Mouse (Mus musculus) forebrain, embryonic 16.5 days (tissue): ENCODE measurements at regions not wholly inside any gene's neighbourhood (a gene's known extent, or its start where the extent isn't known, plus 50 kb on each side); places are given as distances from the start of the nearest gene placed in this dataset.

Source experiments
- ATAC-seq: fragments of 200-750 bp; cut with Nextera tagmentation; 2 replicates; pipeline ENCODE4 v1.8.0; 2017; ENCODE audit warnings: mild to moderate bottlenecking, moderate library complexity
- H3K27ac ChIP-seq: fragments of 300-500 bp; sonication (generic); 2 replicates; pipeline ENCODE4 v1.5.1; 2014; ENCODE audit warnings: low read length, control low read depth
- H3K27me3 ChIP-seq: fragments of 300-500 bp; sonication (generic); replicated peaks from 2 replicates; pipeline ENCODE4 v1.6.1; 2014; ENCODE audit warnings: low read length; ENCODE audit not compliant: control insufficient read depth, insufficient read depth
- H3K36me3 ChIP-seq: fragments of 300-500 bp; sonication (generic); 2 replicates; pipeline ENCODE4 v1.6.1; 2014; ENCODE audit not compliant: control insufficient read depth, insufficient read depth
- H3K4me1 ChIP-seq: fragments of 300-500 bp; sonication (generic); replicated peaks from 2 replicates; pipeline ENCODE4 v1.6.1; 2014; ENCODE audit warnings: low read length; ENCODE audit not compliant: control insufficient read depth, insufficient read depth
- H3K4me2 ChIP-seq: fragments of 300-500 bp; sonication (generic); 2 replicates; pipeline ENCODE4 v1.6.1; 2014; ENCODE audit warnings: mild to moderate bottlenecking, low read length, control low read depth
- H3K4me3 ChIP-seq: fragments of 300-500 bp; sonication (generic); replicated peaks from 2 replicates; pipeline ENCODE4 v1.5.1; 2014; ENCODE audit warnings: mild to moderate bottlenecking, low read length, control low read depth
- H3K9ac ChIP-seq: fragments of 300-500 bp; sonication (generic); replicated peaks from 2 replicates; pipeline ENCODE4 v1.6.1; 2014; ENCODE audit warnings: low read depth, low read length, control low read depth
- H3K9me3 ChIP-seq: fragments of 300-500 bp; sonication (generic); 2 replicates; pipeline ENCODE4 v1.6.1; 2016; ENCODE audit warnings: low read length; ENCODE audit not compliant: control insufficient read depth
- WGBS: fragments of 180-500 bp; shearing (Covaris S2); extraction: QIAGEN DNeasy Blood & Tissue Kit; methylation state at CpG from one replicate; pipeline ENCODE4 v1.1.7; 2014; 5-methylcytosine and 5-hydroxymethylcytosine counted together

DNA sequence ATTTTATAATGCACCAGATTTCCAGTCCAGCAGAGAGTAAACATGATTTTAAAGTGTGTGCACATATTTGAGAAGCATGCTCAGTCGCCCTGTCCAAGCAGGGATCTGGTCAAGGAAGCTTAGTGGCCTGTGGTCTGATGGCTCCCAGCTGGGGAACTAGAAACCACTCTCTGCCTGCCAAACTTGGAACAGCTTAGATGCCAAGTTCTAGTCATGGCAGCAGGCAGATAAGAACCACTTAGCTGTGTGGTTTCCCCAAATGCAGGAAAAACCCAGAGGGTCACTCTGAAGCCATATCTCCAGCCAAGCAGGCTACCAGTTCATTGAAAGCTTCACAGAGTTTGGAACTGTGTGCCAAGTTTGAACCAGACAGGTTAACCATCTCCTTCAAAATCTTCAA, 86.1 kb downstream of the Fam114a2 start:
- Histone ChIP-seq H3K27me3 (no peaks in the 10 kb centered on the region), H3K9ac (no peak overlapping the region), H3K27ac (no peak overlapping the region), H3K4me3 (no peak overlapping the region), H3K9me3 (no peaks in the 10 kb centered on the region), H3K36me3 (no peaks in the 10 kb centered on the region), H3K4me1 (no peaks in the 10 kb centered on the region), H3K4me2 (no peak overlapping the region)
- no peak for ATAC-seq
- WGBS: 75% methylated on average over 1 of the region's 1 CpGs

GRCm38 (mm10) chr11:57431886-57432285, 86.5 kb downstream of the Fam114a2 start:
- Histone ChIP-seq H3K4me3 (no peak overlapping the region), H3K27ac (no peak overlapping the region), H3K27me3 (no peaks in the 10 kb centered on the region), H3K9me3 (no peaks in the 10 kb centered on the region), H3K4me2 (no peak overlapping the region), H3K9ac (no peak overlapping the region), H3K4me1 (no peaks in the 10 kb centered on the region), H3K36me3 (no peaks in the 10 kb centered on the region)
- ATAC-seq: no peak

GRCm38 (mm10) chr11:57426046-57426805, 92.2 kb downstream of the Fam114a2 start:
- Histone ChIP-seq H3K36me3 (no peaks in the 10 kb centered on the region), H3K4me2 (no peak overlapping the region), H3K4me3 (no peak overlapping the region), H3K27ac (no peak overlapping the region), H3K4me1 (peaks cover 3% of the 10 kb centered on the region), H3K9ac (no peak overlapping the region), H3K27me3 (no peaks in the 10 kb centered on the region), H3K9me3 (no peaks in the 10 kb centered on the region)
- no peak for ATAC-seq
- 71% methylated on average over 12 of the region's 12 CpGs for WGBS

- Histone ChIP-seq H3K27me3 (no peaks in the 10 kb centered on the region), H3K9me3 (no peaks in the 10 kb centered on the region), H3K4me3 (no peak overlapping the region), H3K4me1 (peaks cover 8% of the 10 kb centered on the region), H3K9ac (no peak overlapping the region), H3K36me3 (no peaks in the 10 kb centered on the region), H3K4me2 (no peak overlapping the region), H3K27ac (no peak overlapping the region)
- no peak for ATAC-seq
- WGBS: 31% methylated on average over 6 of the region's 6 CpGs
Measured at GRCm38 (mm10) chr11:57419416-57419815, 99.0 kb downstream of the Fam114a2 start.

DNA sequence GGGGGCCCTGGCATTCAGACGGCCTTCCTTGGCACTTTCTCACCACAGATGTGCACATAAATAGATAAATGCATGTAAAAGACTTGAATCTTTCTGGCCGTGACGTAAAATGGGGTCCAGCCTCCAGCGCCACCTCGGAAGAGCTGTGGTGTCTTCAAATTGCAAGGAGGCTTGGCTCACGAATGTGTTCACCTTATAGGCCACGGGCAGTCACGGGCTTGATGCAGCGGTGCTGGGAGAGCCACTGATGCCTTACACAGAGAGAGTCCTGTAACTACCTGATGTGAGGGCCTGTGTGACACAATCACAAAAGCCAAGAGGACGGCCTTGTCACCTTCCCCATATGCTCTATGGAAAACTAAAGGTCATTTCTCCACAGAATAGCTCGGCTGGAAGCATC, 102.4 kb downstream of the Fam114a2 start:
- no peaks in the 10 kb centered on the region for H3K9me3 ChIP-seq
- H3K4me2 ChIP-seq: no peak overlapping the region
- WGBS: 85% methylated on average over 11 of the region's 11 CpGs
- no peak overlapping the region for H3K9ac ChIP-seq
- ATAC-seq: no peak
- H3K36me3 ChIP-seq: no peaks in the 10 kb centered on the region
- H3K27ac ChIP-seq: no peak overlapping the region
- no peak overlapping the region for H3K4me3 ChIP-seq
- H3K27me3 ChIP-seq: no peaks in the 10 kb centered on the region
- peaks cover 3% of the 10 kb centered on the region for H3K4me1 ChIP-seq

GRCm38 (mm10) chr11:57415167-57415566, 103.2 kb downstream of the Fam114a2 start:
- Histone ChIP-seq H3K27me3 (no peaks in the 10 kb centered on the region), H3K36me3 (no peaks in the 10 kb centered on the region), H3K27ac (no peak overlapping the region), H3K9me3 (no peaks in the 10 kb centered on the region), H3K9ac (no peak overlapping the region), H3K4me3 (no peak overlapping the region), H3K4me1 (peaks cover 3% of the 10 kb centered on the region; the same call in 1 of the 2 replicates), H3K4me2 (no peak overlapping the region)
- ATAC-seq: no peak
- WGBS: 59% methylated on average over 5 of the region's 5 CpGs

DNA sequence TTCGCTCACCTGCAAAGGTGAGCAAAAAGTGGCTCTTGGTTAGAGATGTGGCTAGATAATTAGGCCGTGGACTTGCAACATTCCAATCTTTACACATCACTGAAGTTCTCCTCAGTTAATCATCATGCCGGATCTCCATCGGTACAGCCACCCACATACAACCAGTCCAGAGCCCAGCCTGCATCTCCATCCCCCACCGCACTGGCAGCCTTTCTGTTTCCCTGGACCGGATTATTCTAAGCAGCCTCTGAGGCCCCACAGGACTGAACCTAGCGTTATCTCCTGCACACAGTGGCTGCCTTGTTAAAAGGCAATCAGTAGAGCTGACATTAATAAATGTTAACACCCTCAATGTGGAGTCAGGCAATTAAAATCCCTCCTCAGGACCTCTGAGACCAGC, 103.7 kb downstream of the Fam114a2 start:
- Histone ChIP-seq H3K9ac (no peak overlapping the region), H3K4me1 (peaks cover 3% of the 10 kb centered on the region; the same call in 1 of the 2 replicates), H3K36me3 (no peaks in the 10 kb centered on the region), H3K4me3 (no peak overlapping the region), H3K9me3 (no peaks in the 10 kb centered on the region), H3K4me2 (no peak overlapping the region), H3K27ac (no peak overlapping the region), H3K27me3 (no peaks in the 10 kb centered on the region)
- WGBS: 39% methylated on average over 7 of the region's 7 CpGs
- no peak for ATAC-seq

DNA sequence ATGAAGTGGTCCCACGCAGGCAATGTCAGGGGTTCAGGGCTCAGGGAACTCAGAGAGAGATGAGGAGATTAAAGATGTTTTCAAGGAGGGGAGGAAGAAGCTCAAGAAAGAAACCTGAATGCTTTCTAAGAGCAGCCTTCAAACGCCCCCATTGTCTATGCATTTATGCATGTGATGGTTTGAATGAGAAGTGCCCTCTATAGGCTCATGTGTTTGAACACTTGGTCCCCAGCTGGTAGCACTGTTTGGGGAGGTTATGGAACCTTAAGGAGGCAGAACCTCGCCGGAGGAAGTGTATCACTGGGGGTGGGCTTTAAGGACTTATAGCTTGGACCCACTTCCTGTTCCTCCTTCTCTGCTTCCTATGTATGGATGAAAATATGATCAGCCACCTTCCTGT, 105.1 kb downstream of the Fam114a2 start:
- ATAC-seq: no peak
- Histone ChIP-seq H3K36me3 (no peaks in the 10 kb centered on the region), H3K4me3 (no peak overlapping the region), H3K4me2 (no peak overlapping the region), H3K9ac (no peak overlapping the region), H3K4me1 (no peaks in the 10 kb centered on the region), H3K27me3 (no peaks in the 10 kb centered on the region), H3K27ac (no peak overlapping the region), H3K9me3 (no peaks in the 10 kb centered on the region)
- WGBS: 65% methylated on average over 4 of the region's 4 CpGs

DNA sequence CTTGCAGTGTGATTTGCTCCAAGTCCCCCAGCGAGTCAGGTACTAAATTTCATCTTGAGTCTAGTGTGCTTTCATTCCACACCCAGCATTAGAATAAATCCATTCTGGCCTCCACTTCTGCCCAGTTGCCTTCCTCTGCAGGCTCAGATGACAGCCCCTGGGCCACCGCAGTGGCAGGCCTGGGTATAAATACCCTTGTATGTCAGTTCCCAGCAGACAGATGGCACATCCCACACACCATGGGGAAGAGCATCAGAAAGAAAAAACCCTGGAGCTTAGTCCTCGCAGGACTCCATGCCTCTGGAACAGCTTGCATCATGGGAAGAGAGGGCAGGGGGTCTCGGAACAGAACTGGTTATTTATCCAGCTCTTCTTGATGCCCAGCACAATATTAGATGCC, 105.7 kb downstream of the Fam114a2 start:
- Histone ChIP-seq H3K9ac (no peak overlapping the region), H3K36me3 (no peaks in the 10 kb centered on the region), H3K4me1 (no peaks in the 10 kb centered on the region), H3K4me3 (no peak overlapping the region), H3K27me3 (no peaks in the 10 kb centered on the region), H3K4me2 (no peak overlapping the region), H3K27ac (no peak overlapping the region), H3K9me3 (no peaks in the 10 kb centered on the region)
- 88% methylated on average over 4 of the region's 4 CpGs for WGBS
- no peak for ATAC-seq

- Histone ChIP-seq H3K36me3 (no peaks in the 10 kb centered on the region), H3K9ac (no peak overlapping the region), H3K27me3 (no peaks in the 10 kb centered on the region), H3K4me2 (no peak overlapping the region), H3K27ac (no peak overlapping the region), H3K4me3 (no peak overlapping the region), H3K4me1 (0 out of 2 replicates have a peak, but pooled peaks cover 3% of the 10 kb centered on the region), H3K9me3 (no peaks in the 10 kb centered on the region)
- ATAC-seq: peak; percentile 36; the same call in 1 of the 2 replicates
- WGBS: 57% methylated on average over 9 of the region's 9 CpGs
Measured at GRCm38 (mm10) chr11:57404172-57404571, 114.2 kb downstream of the Fam114a2 start.
